Mouse (Mus musculus) cerebellum, adult 11-12 months (tissue): ENCODE results near the gene Tgif2.
A peak's percentile ranks its signal among the peaks of the same experiment; 100 is the strongest.
"Not testable (repeated sequence)": the region's sequence is repeated elsewhere in the genome, so short reads cannot be mapped to it uniquely, and the experiment has no call there.

Source experiments
- DNase-seq: peaks from one replicate; pipeline ENCODE4 v3.0.0; 2022

Gene Tgif2

GRCm38 (mm10) chr2:156879541-156879940, 39.7 kb downstream of the Tgif2 start:
- peak; percentile 53 for DNase-seq

GRCm38 (mm10) chr2:156882431-156883001, 42.7 kb downstream of the Tgif2 start:
- DNase-seq = no peak

- DNase-seq = no peak
These were observed 44.8 kb downstream of the Tgif2 start for GRCm38 (mm10) chr2:156884396-156885211.

GRCm38 (mm10) chr2:156885666-156886065, 45.9 kb downstream of the Tgif2 start:
- not testable (repeated sequence) for DNase-seq

- DNase-seq = no peak
These were observed 46.4 kb downstream of the Tgif2 start for GRCm38 (mm10) chr2:156886084-156886631.

- DNase-seq = no peak
These were observed 47.2 kb downstream of the Tgif2 start, which contains the start of gene Sla2 for GRCm38 (mm10) chr2:156887017-156887416. Sla2 (minus strand) TSS chr2:156887192.

GRCm38 (mm10) chr2:156888490-156888889, 48.7 kb downstream of the Tgif2 start:
- DNase-seq = no peak

- no peak for DNase-seq
These were observed 52.4 kb downstream of the Tgif2 start for GRCm38 (mm10) chr2:156892240-156892639.

GRCm38 (mm10) chr2:156892821-156893220, 53.0 kb downstream of the Tgif2 start:
- no peak for DNase-seq

- no peak for DNase-seq
These were observed 54.9 kb downstream of the Tgif2 start for GRCm38 (mm10) chr2:156894496-156895265.

GRCm38 (mm10) chr2:156896384-156896914, 56.6 kb downstream of the Tgif2 start:
- no peak for DNase-seq

GRCm38 (mm10) chr2:156897034-156897433, 57.2 kb downstream of the Tgif2 start:
- DNase-seq = no peak

GRCm38 (mm10) chr2:156898374-156898773, 58.6 kb downstream of the Tgif2 start:
- DNase-seq = no peak

GRCm38 (mm10) chr2:156899184-156899583, 59.4 kb downstream of the Tgif2 start:
- no peak for DNase-seq

- no peak for DNase-seq
These were observed 61.5 kb downstream of the Tgif2 start for GRCm38 (mm10) chr2:156901344-156901743.

GRCm38 (mm10) chr2:156901883-156902282, 62.1 kb downstream of the Tgif2 start:
- no peak for DNase-seq

- not testable (repeated sequence) for DNase-seq
These were observed 62.6 kb downstream of the Tgif2 start for GRCm38 (mm10) chr2:156902411-156902810.

GRCm38 (mm10) chr2:156903367-156903766, 63.6 kb downstream of the Tgif2 start:
- peak; percentile 47 for DNase-seq
